Mouse (Mus musculus) liver, embryonic 14.5 days (tissue): Measurements from ENCODE around the gene St5. TPM values are rescaled to one million over a fixed set of nuclear protein-coding genes. Genes with fewer than 3 reads are reported as not detected.
A peak's percentile ranks its signal among the peaks of the same experiment; 100 is the strongest.

Experiments used
- ATAC-seq: fragments of 200-750 bp; cut with Nextera tagmentation; 2 replicates; pipeline ENCODE4 v1.8.0; 2017; ENCODE audit warnings: moderate number of reproducible peaks, mild to moderate bottlenecking, moderate library complexity; ENCODE audit not compliant: insufficient read depth
- DNase-seq, 3 experiments: peaks; one replicate each; pipeline ENCODE4 v3.0.0-alpha.2; 2012 to 2013; ENCODE audit warnings: low read depth in 3 of 3, low spot score in 3 of 3
- H3K27ac ChIP-seq: fragments of 300-500 bp; sonication (generic); 2 replicates; pipeline ENCODE4 v1.5.1; 2014; ENCODE audit warnings: moderate library complexity, mild to moderate bottlenecking, control low read depth, inconsistent platforms
- H3K27me3 ChIP-seq: fragments of 300-500 bp; sonication (generic); 2 replicates; pipeline ENCODE4 v1.6.1; 2014; ENCODE audit warnings: mild to moderate bottlenecking, low read length, moderate library complexity; ENCODE audit not compliant: control insufficient read depth, insufficient read depth
- H3K36me3 ChIP-seq: fragments of 300-500 bp; sonication (generic); replicated peaks from 2 replicates; pipeline ENCODE4 v1.6.1; 2014; ENCODE audit warnings: low read depth; ENCODE audit not compliant: control insufficient read depth, insufficient read depth
- H3K4me1 ChIP-seq, 2 experiments: fragments of 200-500 bp in 1 of 2; fragments of 300-500 bp in 1 of 2; sonication (generic) in 1 of 2; replicated peaks; 2 replicates each; pipeline ENCODE4 v1.6.1; 2012 to 2014; ENCODE audit warnings: antibody characterized with exemption in 1 of 2, inconsistent platforms in 1 of 2, low read length in 1 of 2; ENCODE audit not compliant: control insufficient read depth in 2 of 2, insufficient read depth in 2 of 2
- H3K4me2 ChIP-seq: fragments of 300-500 bp; sonication (generic); 2 replicates; pipeline ENCODE4 v1.6.1; 2014; ENCODE audit warnings: low read depth, mild to moderate bottlenecking, control low read depth, moderate library complexity
- H3K4me3 ChIP-seq, 2 experiments: fragments of 200-500 bp in 1 of 2; fragments of 300-500 bp in 1 of 2; sonication (generic) in 1 of 2; 2 replicates each; pipeline ENCODE4 v1.5.1; 2012 to 2014; ENCODE audit warnings: low read depth in 2 of 2, low read length in 2 of 2, mild to moderate bottlenecking in 2 of 2, control low read depth in 1 of 2, inconsistent platforms in 1 of 2, moderate library complexity in 1 of 2; ENCODE audit not compliant: insufficient read depth in 1 of 2
- H3K9ac ChIP-seq: fragments of 300-500 bp; sonication (generic); replicated peaks from 2 replicates; pipeline ENCODE4 v1.6.1; 2014; ENCODE audit warnings: mild to moderate bottlenecking, control low read depth, moderate library complexity
- H3K9me3 ChIP-seq: fragments of 300-500 bp; sonication (generic); 2 replicates; pipeline ENCODE4 v1.6.1; 2016; ENCODE audit warnings: low read length, mixed read lengths; ENCODE audit not compliant: control insufficient read depth
- CTCF ChIP-seq: IDR thresholded peaks from 2 replicates; pipeline ENCODE4 v1.5.1; 2016; ENCODE audit warnings: antibody characterized with exemption, low read depth, control low read depth
- EP300 ChIP-seq: IDR thresholded peaks from 2 replicates; pipeline ENCODE4 v1.6.1; 2016; ENCODE audit warnings: antibody characterized with exemption, low read depth
- WGBS: fragments of 180-500 bp; shearing (Covaris S2); extraction: QIAGEN DNeasy Blood & Tissue Kit; methylation state at CpG from one replicate; pipeline ENCODE4 v1.1.7; 2014; ENCODE audit not compliant: insufficient replicate concordance; 5-methylcytosine and 5-hydroxymethylcytosine counted together
- polyA plus RNA-seq, 2 experiments: library from polyadenylated mRNA; depleted of rRNA in 1 of 2; stranded (reverse) in 1 of 2; unstranded in 1 of 2; fragments of >200 nt; fragmentation: Nextera tagmentation in 1 of 2; extraction: Ambion mirVana in 1 of 2; gene quantifications; 2 replicates each; pipeline versions ENCODE4 v1.2.1 to v1.2.3; 2012 to 2014

St5 gene
- polyA plus RNA-seq, 2 experiments, result 13.8 to 14.0 TPM

DNA sequence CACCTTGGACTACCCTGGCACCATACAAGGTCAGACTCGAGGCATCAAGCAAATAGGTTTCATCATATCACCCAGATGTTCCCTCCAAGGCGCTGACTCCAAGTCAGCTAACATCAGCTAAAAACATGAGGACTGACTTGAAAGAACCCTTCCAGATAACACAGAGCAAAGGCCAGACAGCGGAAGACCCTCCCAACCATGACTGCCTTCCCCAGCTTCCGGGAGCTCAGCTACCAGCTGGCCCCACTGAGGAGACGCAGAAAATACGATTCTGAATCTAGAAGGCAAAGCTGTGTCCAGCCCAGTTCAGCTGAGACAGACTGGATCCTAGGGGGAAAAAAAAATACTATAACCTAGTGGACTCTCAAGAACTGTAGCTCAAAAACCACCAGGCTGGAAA is 114.4 kb downstream of the St5 start:
- 37% methylated on average over 6 of the region's 6 CpGs for WGBS
- no peak overlapping the region for H3K9ac ChIP-seq
- ATAC-seq, result no peak; the same call in 1 of the 2 replicates

DNA sequence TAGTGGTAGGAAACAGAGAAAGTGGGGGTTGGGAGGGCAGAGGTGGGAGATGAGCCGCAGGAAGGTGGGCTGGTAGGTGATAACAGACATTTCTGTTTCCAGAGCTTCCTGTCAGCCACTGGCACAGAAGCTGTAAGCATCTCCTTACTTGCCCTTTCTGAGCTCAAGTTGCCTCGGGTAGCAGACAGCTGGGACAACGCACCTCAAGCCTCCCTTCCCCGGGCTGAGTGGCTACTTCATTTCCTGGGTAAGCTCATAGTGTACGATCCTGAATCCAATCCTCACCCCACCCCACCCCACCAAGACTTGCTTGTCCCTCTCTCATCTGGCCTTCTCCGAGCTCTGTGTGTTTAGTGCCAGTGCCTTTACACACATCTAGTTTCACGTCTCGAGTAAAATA is 115.3 kb downstream of the St5 start:
- no peaks in the 10 kb centered on the region for H3K27me3 ChIP-seq
- H3K4me3 ChIP-seq, result no peak overlapping the region
- 32% methylated on average over 8 of the region's 8 CpGs for WGBS
- no peaks in the 10 kb centered on the region for H3K36me3 ChIP-seq
- DNase-seq, result no peak
- no peaks in the 10 kb centered on the region for H3K9me3 ChIP-seq
- peak overlapping the region; percentile 36 for H3K4me2 ChIP-seq
- ATAC-seq, result no peak
- H3K27ac ChIP-seq, result no peak overlapping the region
- peak overlapping the region; percentile 13; the same call in 1 of the 2 replicates for H3K9ac ChIP-seq
- TF ChIP-seq CTCF (no peak), EP300 (no peak)
- peaks cover 10 to 40% of the 10 kb centered on the region in 2 experiments for H3K4me1 ChIP-seq

More for the DNA sequence above, 114.4 kb downstream of the St5 start:
- Histone ChIP-seq H3K4me3 (no peak overlapping the region), H3K9me3 (no peaks in the 10 kb centered on the region), H3K27ac (no peak overlapping the region), H3K4me2 (no peak overlapping the region), H3K27me3 (no peaks in the 10 kb centered on the region), H3K4me1 (peaks cover 18 to 49% of the 10 kb centered on the region in 2 experiments), H3K36me3 (no peaks in the 10 kb centered on the region)
- DNase-seq, result no peak
- TF ChIP-seq EP300 (no peak), CTCF (no peak)

DNA sequence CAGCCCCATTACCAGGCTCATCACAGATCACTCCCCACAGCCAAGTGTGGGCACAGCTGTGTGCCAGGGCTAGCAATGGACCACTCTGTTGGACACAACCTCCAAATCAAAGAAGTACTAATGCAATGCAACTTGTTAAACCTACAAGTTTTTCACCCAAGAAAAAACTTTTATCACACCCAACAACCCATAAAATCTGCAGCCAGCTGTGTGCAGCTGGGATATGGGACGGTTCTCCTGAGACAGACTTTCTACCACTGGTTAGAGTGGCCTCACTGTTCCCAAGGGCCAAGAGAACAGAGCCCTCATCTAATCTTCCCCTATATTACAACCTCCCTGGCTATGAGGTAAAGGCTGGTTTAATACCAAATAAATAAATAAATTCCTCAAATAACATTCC is 118.9 kb downstream of the St5 start:
- H3K27ac ChIP-seq, result no peak overlapping the region
- H3K4me1 ChIP-seq, result peaks cover 5 to 17% of the 10 kb centered on the region in 2 experiments
- ATAC-seq (no peak), DNase-seq (no peak)
- no peak overlapping the region for H3K9ac ChIP-seq
- no peaks in the 10 kb centered on the region for H3K9me3 ChIP-seq
- no peak for TF ChIP-seq CTCF
- no peak for TF ChIP-seq EP300
- H3K4me3 ChIP-seq, result no peak overlapping the region
- no peaks in the 10 kb centered on the region for H3K36me3 ChIP-seq
- 60% methylated on average over 1 of the region's 1 CpGs for WGBS
- no peak overlapping the region for H3K4me2 ChIP-seq
- no peaks in the 10 kb centered on the region for H3K27me3 ChIP-seq

DNA sequence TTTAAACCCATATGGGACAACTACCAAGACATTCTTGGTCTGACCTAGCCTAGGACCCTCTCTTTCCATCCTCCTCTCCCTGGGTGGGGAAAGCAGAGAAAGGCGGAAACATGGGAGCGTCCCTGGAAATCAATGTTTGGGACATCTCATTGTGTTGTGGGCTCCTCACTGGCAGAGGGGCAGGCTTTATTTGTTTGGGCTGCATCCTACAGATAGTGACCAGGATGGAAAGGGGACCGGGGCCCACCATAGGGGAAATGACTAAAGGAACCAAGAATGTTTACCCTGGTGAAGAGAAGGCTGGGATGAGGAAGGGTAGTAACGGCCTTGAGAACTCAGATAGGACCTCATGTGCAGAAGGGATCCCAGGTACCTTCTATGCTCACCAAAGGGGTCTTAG is 122.9 kb downstream of the St5 start:
- WGBS, result 51% methylated on average over 4 of the region's 4 CpGs
- peaks cover 0 to 10% of the 10 kb centered on the region in 2 experiments; a peak in 2 of 4 replicates for H3K4me1 ChIP-seq
- H3K4me3 ChIP-seq, result no peak overlapping the region
- H3K9ac ChIP-seq, result no peak overlapping the region
- H3K4me2 ChIP-seq, result no peak overlapping the region
- TF ChIP-seq EP300, result no peak
- TF ChIP-seq CTCF, result no peak
- no peaks in the 10 kb centered on the region for H3K36me3 ChIP-seq
- no peaks in the 10 kb centered on the region for H3K27me3 ChIP-seq
- no peak overlapping the region for H3K27ac ChIP-seq
- ATAC-seq, result no peak
- no peak for DNase-seq
- no peaks in the 10 kb centered on the region for H3K9me3 ChIP-seq

DNA sequence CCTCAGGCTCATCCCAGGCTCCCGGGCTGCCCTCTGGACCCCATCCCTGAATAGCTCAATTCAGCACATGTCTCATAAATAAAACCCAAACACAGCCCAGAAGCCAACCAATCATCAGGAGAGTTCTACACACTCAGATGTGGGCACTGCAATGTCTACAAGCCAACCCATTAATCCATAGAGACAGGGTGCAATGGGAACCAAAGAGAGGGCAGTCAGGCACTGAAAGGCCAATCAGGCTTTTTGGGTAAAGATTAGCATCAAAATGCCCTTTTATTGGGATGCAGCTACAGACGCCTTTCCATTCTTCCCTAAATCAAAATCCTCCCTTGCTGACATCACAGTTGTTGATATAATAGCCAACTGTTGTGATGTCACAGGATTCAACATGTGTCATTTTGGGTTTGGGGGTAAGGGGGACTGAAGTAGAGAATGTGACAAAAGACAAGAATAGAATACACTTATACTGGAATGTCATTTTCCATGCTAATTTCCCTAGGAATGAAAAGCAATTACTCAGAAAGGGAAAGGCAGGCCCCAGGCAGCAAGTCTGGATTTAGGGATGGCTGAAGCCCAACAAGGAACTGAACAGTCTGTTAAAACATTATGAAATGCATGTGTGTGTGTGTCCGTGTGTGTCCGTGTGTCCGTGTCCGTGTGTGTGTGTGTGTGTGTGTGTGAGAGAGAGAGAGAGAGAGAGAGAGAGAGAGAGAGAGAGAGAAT is 123.7 kb downstream of the St5 start:
- H3K9ac ChIP-seq, result no peak overlapping the region
- no peaks in the 10 kb centered on the region for H3K9me3 ChIP-seq
- no peak overlapping the region for H3K27ac ChIP-seq
- no peak overlapping the region for H3K4me3 ChIP-seq
- 67% methylated on average over 6 of the region's 6 CpGs for WGBS
- ATAC-seq (no peak), DNase-seq (no peak)
- no peak overlapping the region for H3K4me2 ChIP-seq
- H3K4me1 ChIP-seq, result peaks cover 0 to 10% of the 10 kb centered on the region in 2 experiments; a peak in 2 of 4 replicates
- TF ChIP-seq EP300 (no peak), CTCF (no peak)
- H3K27me3 ChIP-seq, result no peaks in the 10 kb centered on the region
- no peaks in the 10 kb centered on the region for H3K36me3 ChIP-seq
